Mouse (Mus musculus) kidney, adult 2 months (tissue): ENCODE results near the gene Cmbl.

ENCODE experiments used
- CTCF ChIP-seq: fragments of 200-500 bp; conservative IDR thresholded peaks from 2 replicates; pipeline ENCODE4 v1.5.1; 2011; ENCODE audit warnings: low read depth, mild to moderate bottlenecking, control low read depth, low read length, moderate library complexity, mixed read lengths; ENCODE audit not compliant: insufficient read depth, insufficient read length
- POLR2A ChIP-seq: fragments of 200-500 bp; IDR thresholded peaks from one replicate; pipeline ENCODE4 v1.6.1; 2011; ENCODE audit warnings: low read depth, low read length, control low read depth

DNA sequence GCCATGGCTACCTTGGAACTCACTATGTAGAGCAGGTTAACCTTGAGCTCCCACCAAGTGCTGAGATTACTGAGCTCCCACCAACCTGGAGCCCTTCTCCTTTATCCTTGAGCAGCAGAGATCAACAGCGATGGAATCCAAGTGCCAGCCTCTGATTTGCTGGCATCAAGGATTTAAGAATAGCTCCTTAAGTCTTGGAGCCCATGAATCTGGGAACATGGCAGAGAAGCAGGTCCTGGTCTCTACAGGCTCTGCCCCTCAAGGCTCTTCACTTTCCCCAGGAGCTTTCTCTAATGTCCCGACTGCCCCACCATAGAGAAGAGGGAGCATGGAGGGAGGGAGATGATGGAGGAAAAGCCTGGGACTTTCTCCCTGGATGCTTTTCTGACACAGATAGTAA is 27.5 kb upstream of the Cmbl start:
- TF ChIP-seq CTCF (no peak), POLR2A (no peak)
